Comparison of ENCODE assay signal across 12 mouse cellular contexts in the genomic region with DNA sequence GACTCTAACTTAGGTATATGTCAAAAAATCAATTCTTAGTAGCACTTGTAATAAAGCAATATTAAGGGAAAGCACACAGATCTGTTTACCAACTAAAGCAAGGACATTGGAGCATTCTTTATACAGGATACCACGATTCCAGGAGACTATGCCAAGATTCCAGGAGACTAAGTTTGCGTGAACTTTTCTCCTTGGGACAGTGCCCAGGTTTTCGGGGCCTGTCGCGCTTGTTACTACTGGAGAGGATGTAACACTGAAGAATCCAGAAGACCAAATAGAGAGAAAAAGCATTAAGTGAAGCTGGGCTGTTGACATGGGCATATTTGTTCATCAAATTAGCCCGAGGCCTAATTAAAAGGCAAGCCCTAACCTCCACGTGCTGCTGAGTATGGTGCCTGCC.
"Had no signal": no experiment of that assay in that cellular context is flagged by ENCODE, and none has a peak within 500 bp of the region (broad histone marks: within the 10 kb centered on the region; RNA-seq: fewer than 3 reads in every experiment).

No protein-coding gene starts in this region.

- H3K4me1 ChIP-seq: limb, embryonic 13.5 days; midbrain, embryonic 13.5 days; neural tube, embryonic 15.5 days had no signal

- ATAC-seq: midbrain, embryonic 13.5 days had no signal

- H3K36me3 ChIP-seq: limb, embryonic 13.5 days; midbrain, embryonic 13.5 days; neural tube, embryonic 15.5 days had no signal

- H3K27me3 ChIP-seq: limb, embryonic 13.5 days; midbrain, embryonic 13.5 days; neural tube, embryonic 15.5 days had no signal

- H3K9me3 ChIP-seq: limb, embryonic 13.5 days; midbrain, embryonic 13.5 days; neural tube, embryonic 15.5 days had no signal

- DNase-seq: left cerebral cortex, postnatal 4 days; lung, adult 18-20 months; right cerebral cortex, adult 18-20 months; right cerebral cortex, postnatal 25 days; thymus, postnatal 4 days had no signal

- H3K4me3 ChIP-seq: limb, embryonic 13.5 days; midbrain, embryonic 13.5 days; myocyte; neural tube, embryonic 15.5 days had no signal

- H3K27ac ChIP-seq: kidney, postnatal 0 days; limb, embryonic 13.5 days; liver, embryonic 14.5 days; midbrain, embryonic 13.5 days; neural tube, embryonic 15.5 days; stomach, postnatal 0 days had no signal
